Mouse (Mus musculus) lung, embryonic 15.5 days (tissue): ENCODE results near the gene Crtac1. TPM values are rescaled to one million over a fixed set of nuclear protein-coding genes. Genes with fewer than 3 reads are reported as not detected.

Experiments used
- ATAC-seq: fragments of 200-750 bp; cut with Nextera tagmentation; 2 replicates; pipeline ENCODE4 v1.8.0; 2017; ENCODE audit warnings: moderate number of reproducible peaks, borderline replicate concordance; ENCODE audit not compliant: low FRiP score, low TSS enrichment; ENCODE audit errors: extremely low read depth
- H3K27ac ChIP-seq: fragments of 300-500 bp; sonication (generic); 2 replicates; pipeline ENCODE4 v1.5.1; 2015; ENCODE audit warnings: moderate library complexity, mild to moderate bottlenecking, inconsistent platforms
- H3K27me3 ChIP-seq: fragments of 300-500 bp; sonication (generic); 2 replicates; pipeline ENCODE4 v1.6.1; 2015; ENCODE audit warnings: inconsistent platforms
- H3K36me3 ChIP-seq: fragments of 300-500 bp; sonication (generic); 2 replicates; pipeline ENCODE4 v1.6.1; 2015; ENCODE audit warnings: inconsistent platforms
- H3K4me1 ChIP-seq: fragments of 300-500 bp; sonication (generic); 2 replicates; pipeline ENCODE4 v1.6.1; 2015; ENCODE audit warnings: inconsistent platforms
- H3K4me2 ChIP-seq: fragments of 300-500 bp; sonication (generic); 2 replicates; pipeline ENCODE4 v1.6.1; 2015; ENCODE audit warnings: inconsistent platforms, mild to moderate bottlenecking, moderate library complexity
- H3K4me3 ChIP-seq: fragments of 300-500 bp; sonication (generic); 2 replicates; pipeline ENCODE4 v1.5.1; 2015; ENCODE audit warnings: mild to moderate bottlenecking, inconsistent platforms
- H3K9ac ChIP-seq: fragments of 300-500 bp; sonication (generic); 2 replicates; pipeline ENCODE4 v1.6.1; 2015; ENCODE audit warnings: inconsistent platforms
- H3K9me3 ChIP-seq: fragments of 300-500 bp; sonication (generic); 2 replicates; pipeline ENCODE4 v1.6.1; 2016; ENCODE audit warnings: inconsistent platforms
- WGBS: fragments of 180-500 bp; shearing (Covaris S2); methylation state at CpG from one replicate; pipeline ENCODE4 v1.1.7; 2015; 5-methylcytosine and 5-hydroxymethylcytosine counted together
- microRNA-seq: library from miRNA; unstranded; fragments of <30 nt; microRNA quantifications from one replicate; pipeline ENCODE4, GENCODE M21; 2016
- polyA plus RNA-seq: library from polyadenylated mRNA; unstranded; fragments of >200 nt; fragmentation: Nextera tagmentation; extraction: Ambion mirVana; gene quantifications from 2 replicates; pipeline ENCODE4 v1.2.1, GENCODE M21; 2015

Crtac1 gene
- polyA plus RNA-seq, 1 experiment from 2014 or later = 2.0 TPM

- Histone ChIP-seq H3K27ac (no peak within 1 kb of the TSS), H3K27me3 (no peaks in the 10 kb centered on the region), H3K4me3 (no peak within 1 kb of the TSS), H3K9me3 (no peaks in the 10 kb centered on the region), H3K9ac (no peak within 1 kb of the TSS), H3K36me3 (no peaks in the 10 kb centered on the region), H3K4me1 (no peaks in the 10 kb centered on the region), H3K4me2 (no peak within 1 kb of the TSS)
- ATAC-seq = no peak
- 63% methylated on average over 3 of the region's 3 CpGs for WGBS
These were observed 184.1 kb downstream of the Crtac1 start, which contains the start of gene Golga7b for GRCm38 (mm10) chr19:42247519-42247918. Gene Golga7b (plus strand): TSS chr19:42247574.

DNA sequence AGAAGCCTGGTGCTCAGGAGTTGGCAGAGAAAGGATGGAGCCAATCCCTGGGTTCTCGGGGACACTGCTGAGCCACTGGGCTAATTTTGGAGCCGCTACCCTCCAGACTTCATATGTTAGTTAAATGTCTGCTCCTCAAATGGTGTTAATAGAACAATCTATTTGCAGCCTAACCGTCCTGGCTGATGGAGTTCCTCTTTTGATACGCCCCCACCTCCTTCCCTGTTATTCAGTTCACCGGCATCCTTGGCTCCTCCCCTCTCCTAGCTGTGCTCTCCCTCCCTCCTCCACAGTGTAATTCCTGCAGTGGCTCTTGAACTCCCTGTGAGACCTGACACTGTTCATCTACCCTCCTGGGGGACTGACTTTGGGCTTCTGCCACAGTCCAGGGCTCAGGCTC, 185.0 kb downstream of the Crtac1 start:
- ATAC-seq = no peak
- Histone ChIP-seq H3K27me3 (no peaks in the 10 kb centered on the region), H3K9ac (no peak overlapping the region), H3K4me2 (no peak overlapping the region), H3K4me1 (no peaks in the 10 kb centered on the region), H3K36me3 (no peaks in the 10 kb centered on the region), H3K4me3 (no peak overlapping the region), H3K9me3 (no peaks in the 10 kb centered on the region), H3K27ac (no peak overlapping the region)
- 39% methylated on average over 5 of the region's 5 CpGs for WGBS

DNA sequence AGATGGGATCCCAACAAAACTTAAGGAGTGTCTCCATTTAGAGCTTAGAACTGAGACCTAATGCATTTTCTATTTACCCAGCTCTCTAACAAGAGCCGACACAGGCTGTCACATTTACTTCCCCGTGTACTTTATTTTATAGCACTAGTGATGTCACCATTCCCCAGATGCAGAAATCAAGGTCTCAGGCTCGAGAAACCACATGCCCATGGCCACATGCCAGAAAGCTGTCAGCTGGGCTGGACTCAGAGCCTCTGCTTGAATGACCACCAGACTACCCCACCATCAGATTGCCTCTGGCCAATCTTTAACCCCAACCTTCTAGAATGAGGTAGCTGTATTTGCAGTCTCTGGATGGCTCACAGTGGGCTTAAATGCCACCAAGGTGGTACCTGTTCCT, 188.2 kb downstream of the Crtac1 start:
- ATAC-seq = no peak

GRCm38 (mm10) chr19:42240881-42241280, 190.7 kb downstream of the Crtac1 start:
- WGBS = 51% methylated on average over 8 of the region's 8 CpGs
- no peaks in the 10 kb centered on the region for H3K36me3 ChIP-seq
- no peak overlapping the region for H3K4me3 ChIP-seq
- no peaks in the 10 kb centered on the region for H3K9me3 ChIP-seq
- no peak overlapping the region for H3K27ac ChIP-seq
- no peak overlapping the region for H3K9ac ChIP-seq
- no peak overlapping the region for H3K4me2 ChIP-seq
- H3K4me1 ChIP-seq = no peaks in the 10 kb centered on the region
- no peaks in the 10 kb centered on the region for H3K27me3 ChIP-seq
- no peak for ATAC-seq

More for the DNA sequence above, 188.2 kb downstream of the Crtac1 start:
- no peaks in the 10 kb centered on the region for H3K4me1 ChIP-seq
- H3K27ac ChIP-seq = no peak overlapping the region
- no peak overlapping the region for H3K4me2 ChIP-seq
- H3K27me3 ChIP-seq = no peaks in the 10 kb centered on the region
- H3K9me3 ChIP-seq = no peaks in the 10 kb centered on the region
- no peaks in the 10 kb centered on the region for H3K36me3 ChIP-seq
- 32% methylated on average over 3 of the region's 3 CpGs for WGBS
- H3K9ac ChIP-seq = no peak overlapping the region
- H3K4me3 ChIP-seq = no peak overlapping the region

DNA sequence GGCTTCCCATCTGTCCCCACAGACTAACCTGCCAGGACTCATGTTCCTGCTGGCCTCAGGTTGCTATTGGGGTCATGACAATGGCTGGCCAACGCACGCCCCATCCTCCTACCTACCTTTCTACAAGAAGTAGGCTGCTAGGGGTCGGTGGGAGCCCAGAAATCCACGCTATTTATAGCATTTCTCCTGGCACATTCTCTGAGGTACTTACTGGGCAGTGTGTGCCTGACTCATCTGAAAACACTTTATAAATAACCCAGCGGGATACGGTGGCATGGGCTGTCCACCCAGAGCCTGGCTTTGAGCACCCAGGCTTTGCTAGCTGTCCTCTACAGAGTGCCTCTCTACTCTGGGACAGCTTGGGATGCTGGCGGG, 193.3 kb downstream of the Crtac1 start:
- H3K4me2 ChIP-seq = no peak overlapping the region
- H3K9me3 ChIP-seq = no peaks in the 10 kb centered on the region
- H3K4me1 ChIP-seq = no peaks in the 10 kb centered on the region
- ATAC-seq = no peak
- WGBS = 58% methylated on average over 7 of the region's 7 CpGs
- H3K27ac ChIP-seq = no peak overlapping the region
- no peaks in the 10 kb centered on the region for H3K36me3 ChIP-seq
- no peak overlapping the region for H3K9ac ChIP-seq
- H3K27me3 ChIP-seq = no peaks in the 10 kb centered on the region
- no peak overlapping the region for H3K4me3 ChIP-seq

DNA sequence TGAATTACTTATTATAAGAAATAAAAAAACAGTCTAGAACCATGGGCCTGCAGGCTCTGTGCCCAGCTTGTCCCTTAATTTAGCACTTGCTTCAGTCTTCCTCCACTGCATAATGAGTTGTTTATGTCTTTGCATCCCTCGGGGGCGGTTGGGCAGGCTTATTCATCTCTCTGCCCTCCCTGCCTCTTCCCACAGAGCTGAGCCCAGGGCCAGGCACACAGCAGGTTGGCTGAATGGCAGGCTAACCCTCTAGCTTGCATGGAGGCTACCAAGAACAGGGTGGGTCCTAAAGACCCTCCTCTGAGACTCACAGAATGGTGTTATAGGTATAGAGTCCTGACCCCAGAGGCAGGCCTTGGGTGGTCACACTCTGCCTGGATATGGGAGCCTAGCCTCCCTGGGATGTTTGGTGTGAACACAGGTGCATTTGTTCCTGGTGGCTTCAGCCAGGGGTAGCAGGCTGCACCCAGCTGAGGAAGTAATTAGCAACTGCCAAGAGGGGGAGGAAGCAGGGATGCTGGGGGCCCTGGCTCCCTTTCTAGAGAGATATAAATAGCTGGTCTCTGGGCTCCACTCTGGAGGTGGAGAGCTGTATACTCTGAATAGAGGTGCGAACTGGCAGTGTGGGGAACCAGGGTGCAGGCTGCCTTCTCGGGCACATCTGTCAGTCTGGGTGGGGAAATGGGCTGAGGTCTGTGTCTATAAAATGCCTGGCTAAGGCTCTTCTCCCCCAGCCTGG, 193.8 kb downstream of the Crtac1 start:
- Histone ChIP-seq H3K9ac (no peak overlapping the region), H3K27me3 (no peaks in the 10 kb centered on the region), H3K9me3 (no peaks in the 10 kb centered on the region), H3K4me3 (no peak overlapping the region), H3K4me1 (no peaks in the 10 kb centered on the region), H3K4me2 (no peak overlapping the region), H3K27ac (no peak overlapping the region), H3K36me3 (no peaks in the 10 kb centered on the region)
- ATAC-seq = no peak
- WGBS = 29% methylated on average over 4 of the region's 4 CpGs

Small RNA genes within 50 kb of the gene (microRNA-seq; reads per million reads assigned to microRNA genes)
- gene Gm26339 (not detected), gene Mir3085 (not detected)

Other genes starting within 250 kb of the Crtac1 start
- 0.95 and 1.1 TPM in 2 replicates for gene Sfrp5, start 229.5 kb downstream of the Crtac1 start, polyA plus RNA-seq
- gene Golga7b, start 184.2 kb downstream of the Crtac1 start, polyA plus RNA-seq = 0.09 and 0.10 TPM in 2 replicates
- gene R3hcc1l, start 87.0 kb upstream of the Crtac1 start, polyA plus RNA-seq = 19.9 and 23.3 TPM in 2 replicates
- 0.55 and 0.65 TPM in 2 replicates for gene Loxl4, start 181.0 kb upstream of the Crtac1 start, polyA plus RNA-seq